8 mouse cellular contexts compared by ENCODE assay signal in genomic region chr7:128779305-128779704, GRCm38 (mm10). TPM values are rescaled to one million over a fixed set of nuclear protein-coding genes. Genes with fewer than 3 reads are reported as not detected.
DNase-seq lines count a peak whose midpoint lies in the region; ATAC-seq and TF ChIP-seq lines count a peak whose summit lies in the region.

No protein-coding gene starts in this region.

- 48% methylated on average over 6 of the region's 6 CpGs for WGBS in forebrain, embryonic 11.5 days
- 57% methylated on average over 6 of the region's 6 CpGs for WGBS in liver, adult 2 months
- WGBS in neural tube, embryonic 14.5 days = 40% methylated on average over 6 of the region's 6 CpGs

- DNase-seq in 416B (ENCODE audit: low read depth) = peak; percentile 73
- peak; percentile 16 for DNase-seq in c-Kit-negative CD71-positive TER-119-positive erythroid progenitor cells, embryonic 14.5 days (ENCODE audit: low read depth, low spot score)
- peak; percentile 68 for DNase-seq in forebrain, embryonic 11.5 days (ENCODE audit: low spot score)
- DNase-seq in kidney, adult 9 months = peak; percentile 30
- DNase-seq in liver, adult 2 months (ENCODE audit: extremely low read depth, low read depth, low spot score) = peak; percentile 17

- TF ChIP-seq POLR2A in liver, adult 2 months (IDR thresholded peaks at IDR 0.05; ENCODE audit: extremely low read depth, insufficient read depth, low read length) = no peak

- no peaks in the 10 kb centered on the region for H3K79me2 ChIP-seq in liver, adult 2 months (ENCODE audit: control insufficient read depth, insufficient read depth, low read length)

- no peak overlapping the region for H3K4me2 ChIP-seq in forebrain, embryonic 11.5 days (ENCODE audit: low read depth, low read length, severe bottlenecking)
- no peak overlapping the region for H3K4me2 ChIP-seq in neural tube, embryonic 14.5 days (ENCODE audit: low read depth, low read length)

- H3K9me3 ChIP-seq in forebrain, embryonic 11.5 days (ENCODE audit: control insufficient read depth, low read length) = no peaks in the 10 kb centered on the region
- no peaks in the 10 kb centered on the region for H3K9me3 ChIP-seq in neural tube, embryonic 14.5 days (ENCODE audit: control insufficient read depth, low read length)

- no peaks in the 10 kb centered on the region for H3K4me1 ChIP-seq in forebrain, embryonic 11.5 days (replicated peaks; ENCODE audit: control insufficient read depth, insufficient read depth, low read length)
- no peaks in the 10 kb centered on the region for H3K4me1 ChIP-seq in liver, adult 2 months (ENCODE audit: control insufficient read depth, insufficient read depth, low read length)
- no peaks in the 10 kb centered on the region for H3K4me1 ChIP-seq in neural tube, embryonic 14.5 days (ENCODE audit: control insufficient read depth, insufficient read depth, low read length)

- no peak overlapping the region for H3K9ac ChIP-seq in forebrain, embryonic 11.5 days (ENCODE audit: low read length)
- no peak overlapping the region for H3K9ac ChIP-seq in liver, adult 2 months (ENCODE audit: low read depth, low read length)
- H3K9ac ChIP-seq in neural tube, embryonic 14.5 days (replicated peaks; ENCODE audit: low read depth, low read length) = no peak overlapping the region

- no peak overlapping the region for H3K4me3 ChIP-seq in forebrain, embryonic 11.5 days (ENCODE audit: low read depth, low read length)
- no peak overlapping the region for H3K4me3 ChIP-seq in liver, adult 2 months (ENCODE audit: insufficient read depth, low read depth, low read length)
- no peak overlapping the region for H3K4me3 ChIP-seq in neural tube, embryonic 14.5 days (ENCODE audit: low read depth, low read length)

- TF ChIP-seq CTCF in liver, adult 2 months (IDR thresholded peaks at IDR 0.05; ENCODE audit: low read depth, low read length) = peak; percentile 50; the same call in 1 of the 2 replicates

- ATAC-seq in CD4-positive, CD25-positive, alpha-beta regulatory T cell, adult 4 months = peak; percentile 49
- 0 out of 2 replicates have a peak, but pooled peaks have one; percentile 39 for ATAC-seq in forebrain, embryonic 11.5 days (replicated peaks; ENCODE audit: low FRiP score)
- peak; percentile 75; the same call in 1 of the 2 replicates for ATAC-seq in neural tube, embryonic 14.5 days (ENCODE audit: low read depth)
- no peak for ATAC-seq in erythroblast, adult 5-6 weeks (replicated peaks; ENCODE audit: low FRiP score, poor library complexity, severe bottlenecking)

- no peak overlapping the region for H3K27ac ChIP-seq in forebrain, embryonic 11.5 days (ENCODE audit: low read depth, low read length)
- H3K27ac ChIP-seq in liver, adult 2 months (replicated peaks; ENCODE audit: insufficient read depth, low read depth, low read length) = no peak overlapping the region
- H3K27ac ChIP-seq in neural tube, embryonic 14.5 days (ENCODE audit: low read depth, low read length) = no peak overlapping the region

- peaks cover 4% of the 10 kb centered on the region; the same call in 1 of the 2 replicates for H3K36me3 ChIP-seq in forebrain, embryonic 11.5 days (ENCODE audit: control insufficient read depth, insufficient read depth, low read length)
- peaks cover 77% of the 10 kb centered on the region for H3K36me3 ChIP-seq in liver, adult 2 months (ENCODE audit: control insufficient read depth, insufficient read depth, low read length)
- H3K36me3 ChIP-seq in neural tube, embryonic 14.5 days (ENCODE audit: control insufficient read depth, insufficient read depth, low read length) = peaks cover 49% of the 10 kb centered on the region

- no peaks in the 10 kb centered on the region for H3K27me3 ChIP-seq in forebrain, embryonic 11.5 days (ENCODE audit: control insufficient read depth, insufficient read depth, low read length)
- H3K27me3 ChIP-seq in liver, adult 2 months (ENCODE audit: control insufficient read depth, insufficient read depth, low read length) = no peaks in the 10 kb centered on the region
- no peaks in the 10 kb centered on the region for H3K27me3 ChIP-seq in neural tube, embryonic 14.5 days (ENCODE audit: control insufficient read depth, insufficient read depth, low read length)

RNA-seq across cellular contexts. Expression of gene Sec23ip, which starts 34.6 kb away (rescaled TPM):
- 10 to 100 TPM; 33.7 to 44.4 TPM for polyA plus RNA-seq in CD4-positive, CD25-positive, alpha-beta regulatory T cell, adult 4 months (2017; shearing (Covaris generic))
- polyA plus RNA-seq in forebrain, embryonic 11.5 days (2014; fragmentation: Nextera tagmentation; extraction: Ambion mirVana) = 44.5 and 45.3 TPM in 2 replicates
- 7.2 and 8.0 TPM in 2 replicates for total RNA-seq in liver, adult 2 months (2014; rRNA removed)
- 18.1 and 27.2 TPM in 2 replicates for polyA plus RNA-seq in liver, adult 2 months (2012; rRNA removed)
- 37.0 and 42.5 TPM in 2 replicates for polyA plus RNA-seq in neural tube, embryonic 14.5 days (2014; fragmentation: Nextera tagmentation; extraction: Ambion mirVana)
- total RNA-seq in erythroblast, adult 5-6 weeks (2015; ENCODE audit: low replicate concordance) = 11.7 and 32.0 TPM in 2 replicates
- 16.2 and 17.3 TPM in 2 replicates for total RNA-seq in erythroblast, adult 5-6 weeks (2017; ENCODE audit: low replicate concordance)

RNA-seq across cellular contexts. Expression of gene Mcmbp, which starts 39.0 kb away (rescaled TPM):
- polyA plus RNA-seq in CD4-positive, CD25-positive, alpha-beta regulatory T cell, adult 4 months (2017; shearing (Covaris generic)) = 100 to 1,000 TPM in 1 of 2 experiments, 10 to 100 TPM in 1; 92.6 to 102 TPM
- polyA plus RNA-seq in forebrain, embryonic 11.5 days (2014; fragmentation: Nextera tagmentation; extraction: Ambion mirVana) = 86.1 and 90.8 TPM in 2 replicates
- 12.8 and 15.6 TPM in 2 replicates for total RNA-seq in liver, adult 2 months (2014; rRNA removed)
- 10.0 and 11.4 TPM in 2 replicates for polyA plus RNA-seq in liver, adult 2 months (2012; rRNA removed)
- polyA plus RNA-seq in neural tube, embryonic 14.5 days (2014; fragmentation: Nextera tagmentation; extraction: Ambion mirVana) = 51.6 and 51.9 TPM in 2 replicates
- 22.8 and 44.6 TPM in 2 replicates for total RNA-seq in erythroblast, adult 5-6 weeks (2015; ENCODE audit: low replicate concordance)
- total RNA-seq in erythroblast, adult 5-6 weeks (2017; ENCODE audit: low replicate concordance) = 14.5 and 16.8 TPM in 2 replicates

Comparison
In these comparisons a context has a peak if more than half of its experiments do, and no peak if none do; other contexts are left out.
1. DNase-seq: peak in every context shown above with its lines; median percentile 73 in 416B; 68 in forebrain, embryonic 11.5 days; 30 in kidney, adult 9 months; 17 in liver, adult 2 months; 16 in c-Kit-negative CD71-positive TER-119-positive erythroid progenitor cells, embryonic 14.5 days.